Mouse (Mus musculus) stomach, postnatal 0 days (tissue): Measurements from ENCODE around the gene Dhrs7c. TPM values are rescaled to one million over a fixed set of nuclear protein-coding genes. Genes with fewer than 3 reads are reported as not detected.

Source experiments
- ATAC-seq: fragments of 200-750 bp; cut with Nextera tagmentation; 2 replicates; pipeline ENCODE4 v1.8.0; 2017; ENCODE audit not compliant: low FRiP score, low TSS enrichment
- DNase-seq: peaks from one replicate; pipeline ENCODE4 v3.0.0-alpha.2; 2016; ENCODE audit warnings: low spot score
- H3K27ac ChIP-seq: fragments of 300-500 bp; sonication (generic); replicated peaks from 2 replicates; pipeline ENCODE4 v1.5.1; 2014; ENCODE audit warnings: mild to moderate bottlenecking, control low read depth
- H3K27me3 ChIP-seq: fragments of 300-500 bp; sonication (generic); 2 replicates; pipeline ENCODE4 v1.6.1; 2014; ENCODE audit warnings: low read length; ENCODE audit not compliant: control insufficient read depth, insufficient read depth
- H3K36me3 ChIP-seq: fragments of 300-500 bp; sonication (generic); 2 replicates; pipeline ENCODE4 v1.6.1; 2014; ENCODE audit warnings: low read length, mixed read lengths; ENCODE audit not compliant: control insufficient read depth, insufficient read depth
- H3K4me1 ChIP-seq: fragments of 300-500 bp; sonication (generic); replicated peaks from 2 replicates; pipeline ENCODE4 v1.6.1; 2014; ENCODE audit warnings: antibody characterized with exemption; ENCODE audit not compliant: control insufficient read depth, insufficient read depth
- H3K4me2 ChIP-seq: fragments of 300-500 bp; sonication (generic); replicated peaks from 2 replicates; pipeline ENCODE4 v1.6.1; 2014; ENCODE audit warnings: low read depth, mild to moderate bottlenecking, control low read depth, moderate library complexity
- H3K4me3 ChIP-seq: fragments of 300-500 bp; sonication (generic); 2 replicates; pipeline ENCODE4 v1.5.1; 2014; ENCODE audit warnings: low read depth, low read length, control low read depth
- H3K9ac ChIP-seq: fragments of 300-500 bp; sonication (generic); 2 replicates; pipeline ENCODE4 v1.6.1; 2014; ENCODE audit warnings: mild to moderate bottlenecking, low read length, control low read depth, mixed read lengths
- H3K9me3 ChIP-seq: fragments of 300-500 bp; sonication (generic); 2 replicates; pipeline ENCODE4 v1.6.1; 2016; ENCODE audit warnings: low read length; ENCODE audit not compliant: control insufficient read depth
- CTCF ChIP-seq: IDR thresholded peaks from 2 replicates; pipeline ENCODE4 v1.5.1; 2016; ENCODE audit warnings: antibody characterized with exemption, low read depth, mild to moderate bottlenecking, moderate library complexity
- EP300 ChIP-seq: optimal IDR thresholded peaks from 2 replicates; pipeline ENCODE3; 2016; ENCODE audit warnings: antibody characterized with exemption
- WGBS: fragments of 180-500 bp; shearing (Covaris S2); extraction: QIAGEN DNeasy Blood & Tissue Kit; methylation state at CpG from one replicate; pipeline ENCODE4 v1.1.7; 2014; 5-methylcytosine and 5-hydroxymethylcytosine counted together
- polyA plus RNA-seq: library from polyadenylated mRNA; unstranded; fragments of >200 nt; fragmentation: Nextera tagmentation; extraction: Ambion mirVana; gene quantifications from 2 replicates; pipeline ENCODE4 v1.2.1, GENCODE M21; 2015

The Dhrs7c gene
- polyA plus RNA-seq, 1 experiment from 2014 or later, result not detected

DNA sequence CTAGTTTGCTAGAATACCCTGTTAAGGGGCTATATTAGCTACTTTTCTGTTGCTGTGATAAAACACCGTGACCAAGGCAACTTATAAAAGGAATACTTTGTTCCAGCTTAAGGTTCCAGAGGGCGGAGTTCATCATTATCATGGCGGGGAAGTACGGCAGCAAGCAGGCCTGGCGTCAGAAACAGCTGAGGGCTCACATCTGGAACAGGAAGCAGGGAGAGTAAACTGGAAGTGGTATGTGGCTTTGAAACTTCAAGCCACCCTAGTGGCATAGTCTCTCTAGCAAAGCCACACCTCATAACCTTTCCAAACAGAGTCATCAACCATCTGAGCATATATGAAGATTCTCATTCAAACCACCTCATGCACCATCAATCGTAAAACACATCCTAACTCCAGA, 31.5 kb downstream of the Dhrs7c start:
- Histone ChIP-seq H3K36me3 (no peaks in the 10 kb centered on the region), H3K4me1 (no peaks in the 10 kb centered on the region), H3K9me3 (no peaks in the 10 kb centered on the region), H3K27ac (no peak overlapping the region), H3K9ac (no peak overlapping the region), H3K27me3 (no peaks in the 10 kb centered on the region), H3K4me2 (no peak overlapping the region), H3K4me3 (no peak overlapping the region)
- no peak for TF ChIP-seq EP300
- 68% methylated on average over 6 of the region's 6 CpGs for WGBS
- DNase-seq (no peak), ATAC-seq (no peak)

DNA sequence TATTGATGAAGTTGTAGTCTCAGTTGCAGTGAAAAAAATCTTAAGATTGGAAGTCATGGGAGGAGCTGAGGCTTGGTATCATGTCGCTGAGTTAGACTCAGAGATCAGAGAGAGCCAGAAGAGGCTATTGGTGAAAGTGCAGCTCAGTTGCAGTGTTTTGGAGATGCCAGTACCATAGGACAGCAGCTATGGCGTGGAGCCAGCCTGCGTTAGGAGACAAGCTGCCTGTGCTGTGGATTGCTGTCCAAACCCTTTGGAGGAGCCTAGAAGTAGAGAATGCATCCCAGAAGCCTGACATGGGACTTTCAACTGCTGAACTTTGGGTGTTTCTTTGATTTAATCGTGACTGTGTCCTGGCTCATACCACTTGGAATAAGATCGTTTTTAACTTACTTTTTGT, 33.8 kb downstream of the Dhrs7c start:
- no peaks in the 10 kb centered on the region for H3K9me3 ChIP-seq
- no peak overlapping the region for H3K9ac ChIP-seq
- no peaks in the 10 kb centered on the region for H3K27me3 ChIP-seq
- H3K36me3 ChIP-seq, result no peaks in the 10 kb centered on the region
- TF ChIP-seq EP300 (no peak), CTCF (no peak)
- H3K4me1 ChIP-seq, result no peaks in the 10 kb centered on the region
- WGBS, result 56% methylated on average over 5 of the region's 5 CpGs
- no peak overlapping the region for H3K4me2 ChIP-seq
- DNase-seq (no peak), ATAC-seq (no peak)
- no peak overlapping the region for H3K4me3 ChIP-seq
- H3K27ac ChIP-seq, result no peak overlapping the region

DNA sequence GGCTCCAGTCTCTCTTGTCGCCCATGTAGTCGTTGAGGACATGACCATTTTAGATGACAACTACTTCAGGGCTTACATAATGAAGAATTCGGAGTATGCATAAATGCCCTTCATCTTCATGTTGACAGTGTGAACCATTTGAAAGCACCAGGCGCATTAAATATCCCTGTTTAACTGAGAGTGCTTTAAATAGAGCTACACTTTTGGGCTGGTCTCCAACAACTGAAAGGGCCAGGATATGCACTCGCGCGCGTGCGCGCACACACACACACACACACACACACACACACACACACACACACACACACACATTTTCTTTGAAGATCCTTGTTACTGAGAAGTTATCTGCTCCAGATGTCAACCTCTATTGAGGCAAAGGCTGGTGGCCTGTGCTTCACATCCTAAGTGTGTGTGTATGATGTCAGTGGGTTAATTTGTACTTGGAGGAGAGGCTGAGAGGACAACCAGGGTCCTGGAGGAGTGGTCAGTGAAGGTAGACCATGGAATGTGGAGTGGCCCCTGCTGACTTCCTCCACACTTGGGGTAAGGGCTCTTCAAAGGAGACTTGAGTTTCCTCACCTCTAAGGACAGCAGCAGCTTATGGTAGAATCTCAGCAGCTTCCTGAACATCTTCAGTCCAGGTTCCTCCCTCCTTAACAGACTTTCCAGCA, 37.6 kb downstream of the Dhrs7c start:
- DNase-seq (no peak), ATAC-seq (no peak)
- H3K27ac ChIP-seq, result no peak overlapping the region
- H3K9ac ChIP-seq, result no peak overlapping the region
- no peaks in the 10 kb centered on the region for H3K9me3 ChIP-seq
- no peak overlapping the region for H3K4me3 ChIP-seq
- TF ChIP-seq EP300 (no peak), CTCF (no peak)
- H3K36me3 ChIP-seq, result no peaks in the 10 kb centered on the region
- no peaks in the 10 kb centered on the region for H3K27me3 ChIP-seq
- no peak overlapping the region for H3K4me2 ChIP-seq
- no peaks in the 10 kb centered on the region for H3K4me1 ChIP-seq
- WGBS, result 73% methylated on average over 10 of the region's 10 CpGs

DNA sequence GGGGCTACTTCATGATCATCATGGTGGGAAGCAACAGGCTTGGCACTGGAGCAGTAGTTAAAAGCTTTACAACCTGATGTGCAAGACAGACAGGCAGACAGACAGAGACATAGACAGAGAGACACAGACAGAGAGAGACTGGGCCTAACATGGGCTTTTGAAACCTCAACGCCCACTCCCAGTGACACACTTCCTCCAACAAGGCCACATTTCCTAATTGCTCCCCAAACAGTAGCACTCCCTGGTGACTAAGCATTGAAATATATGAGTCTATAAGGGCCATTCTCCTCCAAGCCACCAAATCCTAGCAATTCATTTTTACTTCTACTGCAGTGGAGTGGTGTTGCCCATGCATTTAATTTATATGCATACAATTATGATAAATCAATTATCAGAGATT, 41.8 kb downstream of the Dhrs7c start:
- no peak overlapping the region for H3K27ac ChIP-seq
- no peaks in the 10 kb centered on the region for H3K27me3 ChIP-seq
- no peaks in the 10 kb centered on the region for H3K9me3 ChIP-seq
- 65% methylated on average over 1 of the region's 1 CpGs for WGBS
- H3K4me2 ChIP-seq, result no peak overlapping the region
- no peak for ATAC-seq
- H3K4me3 ChIP-seq, result no peak overlapping the region
- H3K4me1 ChIP-seq, result no peaks in the 10 kb centered on the region
- no peak for DNase-seq
- TF ChIP-seq EP300, result no peak
- no peak for TF ChIP-seq CTCF
- no peak overlapping the region for H3K9ac ChIP-seq
- no peaks in the 10 kb centered on the region for H3K36me3 ChIP-seq

DNA sequence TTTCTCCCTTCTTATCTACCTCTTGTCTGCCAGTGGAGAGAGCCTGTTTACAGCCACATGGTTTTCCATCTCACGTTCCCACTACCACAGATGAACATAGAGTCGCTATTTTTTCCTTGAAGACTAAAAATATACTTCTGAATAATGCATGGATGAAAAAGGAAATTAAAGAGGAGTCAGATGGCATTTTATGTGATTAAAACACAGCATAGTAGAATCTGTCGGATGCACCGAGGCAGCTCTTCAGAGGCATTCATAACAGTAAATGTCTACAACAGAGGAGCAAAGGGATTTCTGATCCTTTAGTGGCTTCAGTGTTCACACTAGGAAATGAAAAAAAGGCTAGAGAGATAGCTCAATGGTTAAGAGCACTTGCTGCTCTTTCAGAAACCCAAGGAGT, 47.2 kb downstream of the Dhrs7c start:
- no peak for TF ChIP-seq EP300
- TF ChIP-seq CTCF, result no peak
- no peak overlapping the region for H3K4me3 ChIP-seq
- no peaks in the 10 kb centered on the region for H3K27me3 ChIP-seq
- H3K9me3 ChIP-seq, result no peaks in the 10 kb centered on the region
- H3K4me2 ChIP-seq, result no peak overlapping the region
- ATAC-seq (no peak), DNase-seq (no peak)
- H3K9ac ChIP-seq, result no peak overlapping the region
- no peaks in the 10 kb centered on the region for H3K36me3 ChIP-seq
- WGBS, result 76% methylated on average over 4 of the region's 4 CpGs
- no peaks in the 10 kb centered on the region for H3K4me1 ChIP-seq
- H3K27ac ChIP-seq, result no peak overlapping the region

DNA sequence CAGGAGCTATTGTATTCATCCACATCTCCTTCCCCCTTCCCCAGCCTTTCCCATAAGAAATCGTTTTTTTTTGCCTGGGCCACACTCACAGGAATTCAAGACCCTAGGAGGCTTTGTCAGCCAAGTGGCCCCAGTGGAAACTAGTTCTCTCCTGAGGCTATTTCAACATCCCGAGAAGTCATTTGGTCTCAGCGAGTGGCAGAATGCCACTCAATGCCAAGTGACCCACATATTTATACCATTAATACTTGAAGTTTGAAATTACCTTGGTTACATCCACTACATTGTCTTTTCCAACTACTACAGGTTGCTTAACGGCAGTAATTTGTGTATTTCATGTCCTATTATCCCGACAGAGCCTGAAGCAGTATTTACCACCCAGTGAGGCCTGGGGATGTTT, 53.8 kb downstream of the Dhrs7c start:
- TF ChIP-seq EP300, result no peak
- H3K36me3 ChIP-seq, result no peaks in the 10 kb centered on the region

More for the DNA sequence above, 53.8 kb downstream of the Dhrs7c start:
- DNase-seq, result no peak
- Histone ChIP-seq H3K4me2 (no peak overlapping the region), H3K27me3 (no peaks in the 10 kb centered on the region), H3K9me3 (no peaks in the 10 kb centered on the region), H3K4me3 (no peak overlapping the region), H3K4me1 (no peaks in the 10 kb centered on the region), H3K27ac (no peak overlapping the region), H3K9ac (no peak overlapping the region)
- 55% methylated on average over 5 of the region's 5 CpGs for WGBS
- no peak for ATAC-seq
